Mouse (Mus musculus) ovary, adult 18-20 months (tissue): ENCODE measurements at regions not wholly inside any gene's neighbourhood (a gene's known extent, or its start where the extent isn't known, plus 50 kb on each side); places are given as distances from the start of the nearest gene placed in this dataset.

ENCODE experiments used
- DNase-seq: peaks from one replicate; pipeline ENCODE4 v3.0.0; 2022; ENCODE audit warnings: low spot score, mixed read lengths

GRCm38 (mm10) chr1:136781561-136782025 lies 156.9 kb downstream of the Zfp281 start:
- DNase-seq, result no peak

- no peak for DNase-seq
Measured at GRCm38 (mm10) chr1:136782261-136782660, 157.6 kb downstream of the Zfp281 start.

GRCm38 (mm10) chr1:136784178-136784577 lies 159.5 kb downstream of the Zfp281 start:
- DNase-seq, result no peak

- DNase-seq, result no peak
Measured at GRCm38 (mm10) chr1:136788979-136789513, 164.3 kb downstream of the Zfp281 start.

- no peak for DNase-seq
Measured at GRCm38 (mm10) chr1:136791641-136792040, 166.9 kb downstream of the Zfp281 start.
